Mouse (Mus musculus) intestine, postnatal 0 days (tissue): ENCODE measurements at regions not wholly inside any gene's neighbourhood (a gene's known extent, or its start where the extent isn't known, plus 50 kb on each side); places are given as distances from the start of the nearest gene placed in this dataset.

Experiments used
- ATAC-seq: fragments of 200-750 bp; cut with Nextera tagmentation; 2 replicates; pipeline ENCODE4 v1.8.0; 2017; ENCODE audit warnings: mild to moderate bottlenecking, moderate TSS enrichment, moderate library complexity
- H3K27ac ChIP-seq: fragments of 300-500 bp; sonication (generic); 2 replicates; pipeline ENCODE4 v1.5.1; 2014; ENCODE audit warnings: mild to moderate bottlenecking, low read depth, low read length, moderate library complexity
- H3K27me3 ChIP-seq: fragments of 300-500 bp; sonication (generic); replicated peaks from 2 replicates; pipeline ENCODE4 v1.6.1; 2014; ENCODE audit warnings: low read length, mixed read lengths; ENCODE audit not compliant: control insufficient read depth, insufficient read depth
- H3K36me3 ChIP-seq: fragments of 300-500 bp; sonication (generic); 2 replicates; pipeline ENCODE4 v1.6.1; 2014; ENCODE audit warnings: mild to moderate bottlenecking, moderate library complexity; ENCODE audit not compliant: control insufficient read depth, insufficient read depth
- H3K4me1 ChIP-seq: fragments of 300-500 bp; sonication (generic); replicated peaks from 2 replicates; pipeline ENCODE4 v1.6.1; 2014; ENCODE audit warnings: antibody characterized with exemption, low read length, mixed read lengths; ENCODE audit not compliant: control insufficient read depth, insufficient read depth
- H3K4me2 ChIP-seq: fragments of 300-500 bp; sonication (generic); replicated peaks from 2 replicates; pipeline ENCODE4 v1.6.1; 2014; ENCODE audit warnings: low read depth, mild to moderate bottlenecking, moderate library complexity
- H3K4me3 ChIP-seq: fragments of 300-500 bp; sonication (generic); 2 replicates; pipeline ENCODE4 v1.5.1; 2014; ENCODE audit warnings: low read depth, low read length
- H3K9ac ChIP-seq: fragments of 300-500 bp; sonication (generic); 2 replicates; pipeline ENCODE4 v1.6.1; 2014; ENCODE audit warnings: mild to moderate bottlenecking, low read depth, low read length
- H3K9me3 ChIP-seq: fragments of 300-500 bp; sonication (generic); 2 replicates; pipeline ENCODE4 v1.6.1; 2016; ENCODE audit warnings: mixed run types; ENCODE audit not compliant: control insufficient read depth
- CTCF ChIP-seq: sonication (generic); IDR thresholded peaks from 2 replicates; pipeline ENCODE4 v1.5.1; 2016; ENCODE audit warnings: low read depth, mild to moderate bottlenecking, control low read depth, antibody characterized with exemption, moderate library complexity
- WGBS: fragments of 180-500 bp; shearing (Covaris S2); extraction: QIAGEN DNeasy Blood & Tissue Kit; methylation state at CpG from one replicate; pipeline ENCODE4 v1.1.7; 2014; 5-methylcytosine and 5-hydroxymethylcytosine counted together

DNA sequence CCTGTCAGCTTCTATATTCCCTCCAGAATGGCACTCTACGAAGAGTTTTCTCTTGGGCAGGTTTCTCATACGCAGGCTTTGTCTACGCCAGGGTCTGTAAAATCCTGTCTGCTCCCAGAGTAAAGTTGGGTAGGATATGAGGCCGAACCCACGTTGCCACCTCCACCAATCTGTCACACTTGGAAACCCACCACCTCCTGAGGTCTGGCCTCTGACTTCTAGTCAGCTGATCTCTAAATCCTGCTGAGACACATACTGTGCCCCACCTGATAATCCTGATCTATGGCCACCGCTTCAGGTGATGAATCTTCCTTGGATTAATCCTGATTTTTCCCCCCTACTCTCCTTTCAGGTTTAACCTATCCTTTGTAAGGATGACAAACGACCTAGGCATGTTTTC, 529.2 kb upstream of the Adam5 start:
- no peak for ATAC-seq
- WGBS = 57% methylated on average over 7 of the region's 7 CpGs
- no peaks in the 10 kb centered on the region for H3K4me1 ChIP-seq
- H3K4me2 ChIP-seq = no peak overlapping the region
- H3K27ac ChIP-seq = no peak overlapping the region
- no peaks in the 10 kb centered on the region for H3K36me3 ChIP-seq
- no peaks in the 10 kb centered on the region for H3K9me3 ChIP-seq
- no peak overlapping the region for H3K9ac ChIP-seq
- no peaks in the 10 kb centered on the region; the same call in 1 of the 2 replicates for H3K27me3 ChIP-seq
- no peak overlapping the region for H3K4me3 ChIP-seq
- TF ChIP-seq CTCF = no peak

DNA sequence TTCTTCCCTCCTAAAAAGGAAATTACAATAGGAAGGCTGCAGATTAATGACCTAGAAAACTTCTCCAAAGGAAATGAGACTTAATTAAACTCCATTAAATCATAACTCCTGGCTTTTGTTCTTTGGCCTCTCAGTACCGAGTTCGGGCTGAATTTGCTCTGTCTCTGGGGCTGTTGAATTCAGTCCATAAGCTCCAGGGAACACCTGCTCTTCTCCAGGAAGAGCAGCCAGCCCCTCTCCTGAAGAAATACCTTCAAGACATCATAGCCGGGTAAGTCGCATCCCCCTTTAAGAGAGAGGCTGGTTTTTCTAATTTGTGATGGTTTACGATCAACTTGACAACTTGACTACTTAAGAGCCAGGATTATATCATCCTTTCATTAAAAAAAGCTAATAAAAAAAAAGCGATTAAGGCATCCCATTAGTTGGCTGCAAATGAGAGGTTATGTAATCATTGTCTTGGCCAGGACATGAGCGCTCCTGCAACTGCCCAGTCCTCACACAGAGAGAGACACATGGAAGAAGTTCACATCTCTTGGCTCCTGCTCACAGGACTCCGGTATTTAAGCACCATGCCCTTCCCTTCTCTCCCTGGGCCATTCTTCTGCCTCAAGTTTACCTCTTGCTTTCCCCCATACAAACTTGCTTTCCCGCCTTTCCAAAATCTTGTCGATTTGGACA, 524.0 kb upstream of the Adam5 start:
- ATAC-seq = no peak
- Histone ChIP-seq H3K27me3 (no peaks in the 10 kb centered on the region), H3K9me3 (no peaks in the 10 kb centered on the region), H3K9ac (no peak overlapping the region), H3K4me1 (no peaks in the 10 kb centered on the region), H3K36me3 (no peaks in the 10 kb centered on the region), H3K4me2 (no peak overlapping the region), H3K4me3 (no peak overlapping the region), H3K27ac (no peak overlapping the region)
- WGBS = 82% methylated on average over 10 of the region's 10 CpGs
- no peak for TF ChIP-seq CTCF

DNA sequence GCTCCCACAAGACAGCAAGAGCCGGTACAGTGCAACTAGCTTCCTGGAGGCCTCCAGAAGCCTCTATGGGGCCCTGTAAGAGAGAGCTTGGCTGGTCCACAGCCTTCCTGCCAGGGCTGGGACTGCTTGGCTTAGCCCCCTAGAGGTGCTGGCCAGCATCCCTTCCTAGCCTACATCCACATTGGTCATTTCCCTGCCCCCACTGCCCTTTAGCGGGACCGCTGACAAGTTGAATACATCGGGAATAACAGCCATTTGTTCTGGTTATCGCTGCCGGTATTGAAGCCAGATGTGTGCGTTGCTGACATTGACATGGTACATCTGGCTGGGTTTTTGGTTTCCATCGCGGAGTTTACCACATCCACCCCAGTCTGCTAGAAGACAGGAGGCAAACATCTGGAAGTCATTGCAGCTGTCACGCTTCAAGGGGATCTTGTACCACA, 519.0 kb upstream of the Adam5 start:
- no peak overlapping the region for H3K4me3 ChIP-seq
- no peak for ATAC-seq
- H3K4me1 ChIP-seq = no peaks in the 10 kb centered on the region
- H3K27me3 ChIP-seq = no peaks in the 10 kb centered on the region
- H3K9ac ChIP-seq = no peak overlapping the region
- no peaks in the 10 kb centered on the region for H3K36me3 ChIP-seq
- 61% methylated on average over 10 of the region's 10 CpGs for WGBS
- H3K9me3 ChIP-seq = no peaks in the 10 kb centered on the region
- H3K4me2 ChIP-seq = peak overlapping the region; percentile 18; the same call in 1 of the 2 replicates
- H3K27ac ChIP-seq = no peak overlapping the region
- peak; percentile 30; the same call in 1 of the 2 replicates for TF ChIP-seq CTCF

DNA sequence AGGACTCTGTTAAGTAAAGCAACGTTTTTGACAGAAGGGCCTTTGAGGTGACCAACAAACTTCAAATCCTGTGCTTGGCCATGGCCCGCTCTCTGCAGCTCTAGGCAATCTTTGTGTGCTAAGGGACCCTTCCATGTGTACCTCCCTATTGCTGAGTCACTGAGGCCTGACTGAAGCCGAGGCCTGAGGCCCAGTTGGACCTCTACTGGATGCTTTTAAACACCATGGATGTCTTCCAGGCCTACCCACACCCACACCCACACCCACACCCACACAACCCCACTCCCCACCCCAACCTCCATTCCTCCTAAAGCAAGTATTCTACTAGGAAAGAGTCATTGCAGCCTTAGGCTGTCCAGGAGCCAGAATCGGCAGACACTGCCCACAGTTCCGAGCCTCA, 518.3 kb upstream of the Adam5 start:
- no peak overlapping the region for H3K27ac ChIP-seq
- H3K9ac ChIP-seq = no peak overlapping the region
- no peaks in the 10 kb centered on the region for H3K27me3 ChIP-seq
- no peaks in the 10 kb centered on the region for H3K4me1 ChIP-seq
- H3K4me2 ChIP-seq = no peak overlapping the region
- no peak overlapping the region for H3K4me3 ChIP-seq
- H3K9me3 ChIP-seq = no peaks in the 10 kb centered on the region
- no peak for ATAC-seq
- no peak for TF ChIP-seq CTCF
- WGBS = 88% methylated on average over 5 of the region's 5 CpGs
- H3K36me3 ChIP-seq = no peaks in the 10 kb centered on the region

DNA sequence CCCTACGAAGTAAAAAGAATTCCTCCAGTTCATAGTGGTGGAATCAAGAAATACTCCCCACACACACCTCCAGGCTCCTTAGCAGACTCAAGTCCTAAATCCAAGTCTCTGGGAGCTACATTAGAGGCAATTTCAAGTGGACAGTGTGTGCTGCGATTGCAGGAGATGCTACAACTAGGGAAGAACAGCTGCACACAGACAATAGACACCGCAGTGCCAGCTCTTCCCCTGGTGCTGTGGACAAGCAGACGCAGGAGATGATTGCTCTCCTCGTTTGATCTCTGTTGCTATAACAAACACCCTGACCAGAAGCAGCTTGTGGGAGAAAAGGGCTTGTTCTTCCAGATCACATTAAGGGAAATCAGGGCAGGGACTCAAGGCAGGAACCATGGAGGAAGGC, 517.1 kb upstream of the Adam5 start:
- H3K36me3 ChIP-seq = no peaks in the 10 kb centered on the region
- no peak overlapping the region for H3K9ac ChIP-seq
- H3K4me2 ChIP-seq = no peak overlapping the region
- H3K9me3 ChIP-seq = 0 out of 2 replicates have a peak, but pooled peaks cover 2% of the 10 kb centered on the region
- no peaks in the 10 kb centered on the region for H3K4me1 ChIP-seq
- WGBS = 54% methylated on average over 5 of the region's 5 CpGs
- no peaks in the 10 kb centered on the region for H3K27me3 ChIP-seq
- H3K4me3 ChIP-seq = no peak overlapping the region
- no peak for ATAC-seq
- no peak for TF ChIP-seq CTCF
- H3K27ac ChIP-seq = no peak overlapping the region

DNA sequence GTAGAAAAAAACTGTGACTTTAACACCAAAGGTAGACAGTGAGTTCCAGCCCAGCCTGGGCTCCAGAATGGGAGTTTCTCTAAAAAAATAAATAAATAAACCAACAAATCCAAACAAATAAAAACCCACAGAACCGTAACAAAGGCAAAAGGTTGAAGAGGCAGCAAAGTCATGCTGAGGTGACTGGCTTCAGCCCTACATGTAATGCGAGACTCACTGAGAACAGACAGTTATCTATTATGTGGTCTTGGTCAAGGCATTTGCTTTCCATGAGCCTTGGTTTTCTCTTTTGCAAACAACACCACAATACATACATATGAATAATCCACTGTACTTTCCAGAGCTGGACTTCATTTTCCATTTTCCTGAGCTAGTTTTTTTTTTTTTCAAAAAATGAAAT, 516.6 kb upstream of the Adam5 start:
- no peak overlapping the region for H3K9ac ChIP-seq
- H3K9me3 ChIP-seq = 0 out of 2 replicates have a peak, but pooled peaks cover 2% of the 10 kb centered on the region
- H3K27ac ChIP-seq = no peak overlapping the region
- TF ChIP-seq CTCF = no peak
- no peaks in the 10 kb centered on the region for H3K4me1 ChIP-seq
- H3K27me3 ChIP-seq = no peaks in the 10 kb centered on the region
- no peaks in the 10 kb centered on the region for H3K36me3 ChIP-seq
- WGBS = 87% methylated on average over 2 of the region's 2 CpGs
- no peak overlapping the region for H3K4me2 ChIP-seq
- ATAC-seq = no peak
- H3K4me3 ChIP-seq = no peak overlapping the region

DNA sequence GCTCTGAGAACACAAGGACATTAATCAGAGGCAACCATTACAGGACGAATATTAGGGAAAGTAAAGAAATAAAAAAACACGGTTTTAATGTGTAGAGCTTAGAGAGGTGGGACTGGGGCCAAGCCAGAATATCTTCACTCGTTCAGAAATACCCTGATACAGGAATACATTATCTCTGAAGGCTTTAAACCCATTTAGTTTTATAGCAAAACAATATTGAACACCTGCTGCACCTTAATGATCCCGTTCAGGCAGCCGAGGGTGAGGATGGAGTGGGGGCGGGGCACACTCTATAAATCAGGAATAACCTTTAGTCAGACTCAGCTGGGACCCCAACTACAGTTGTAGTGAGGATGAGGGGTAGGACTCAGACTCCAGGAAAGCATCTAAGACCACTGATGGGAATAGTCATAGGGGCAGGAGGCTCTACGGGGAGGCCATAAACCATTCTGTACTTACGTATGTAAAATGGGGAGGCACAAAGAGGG, 508.0 kb upstream of the Adam5 start:
- 58% methylated on average over 8 of the region's 8 CpGs for WGBS
- H3K4me2 ChIP-seq = no peak overlapping the region
- ATAC-seq = no peak
- H3K9me3 ChIP-seq = 0 out of 2 replicates have a peak, but pooled peaks cover 2% of the 10 kb centered on the region
- H3K27ac ChIP-seq = no peak overlapping the region
- H3K9ac ChIP-seq = no peak overlapping the region
- H3K4me3 ChIP-seq = no peak overlapping the region
- H3K36me3 ChIP-seq = no peaks in the 10 kb centered on the region
- TF ChIP-seq CTCF = no peak
- no peaks in the 10 kb centered on the region for H3K4me1 ChIP-seq
- H3K27me3 ChIP-seq = no peaks in the 10 kb centered on the region
